Mouse (Mus musculus) small intestine, adult 2 months (tissue): ENCODE data around the gene Manea. TPM values are rescaled to one million over a fixed set of nuclear protein-coding genes. Genes with fewer than 3 reads are reported as not detected.
"Not testable (repeated sequence)": the region's sequence is repeated elsewhere in the genome, so short reads cannot be mapped to it uniquely, and the experiment has no call there.

Source experiments
- H3K27ac ChIP-seq: fragments of 200-500 bp; 2 replicates; pipeline ENCODE4 v1.5.1; 2012; ENCODE audit warnings: low read depth, low read length, control low read depth, inconsistent platforms; ENCODE audit not compliant: insufficient read depth
- H3K27me3 ChIP-seq: fragments of 200-500 bp; 2 replicates; pipeline ENCODE4 v1.6.1; 2012; ENCODE audit warnings: mild to moderate bottlenecking, moderate library complexity, low read length, inconsistent platforms; ENCODE audit not compliant: control insufficient read depth, insufficient read depth
- H3K36me3 ChIP-seq: fragments of 200-500 bp; 2 replicates; pipeline ENCODE4 v1.6.1; 2012; ENCODE audit warnings: mild to moderate bottlenecking, low read length, control low read depth, inconsistent platforms; ENCODE audit not compliant: control insufficient read depth, insufficient read depth
- H3K4me1 ChIP-seq: fragments of 200-500 bp; 2 replicates; pipeline ENCODE4 v1.6.1; 2012; ENCODE audit warnings: low read length, inconsistent platforms, mixed read lengths; ENCODE audit not compliant: control insufficient read depth, insufficient read depth, insufficient read length
- H3K4me3 ChIP-seq: fragments of 200-500 bp; 2 replicates; pipeline ENCODE4 v1.5.1; 2012; ENCODE audit warnings: low read depth, mild to moderate bottlenecking, control low read depth, inconsistent platforms, low read length, moderate library complexity
- CTCF ChIP-seq: fragments of 200-500 bp; IDR thresholded peaks from 2 replicates; pipeline ENCODE4 v1.5.1; 2012; ENCODE audit warnings: low read depth, mild to moderate bottlenecking, control low read depth, inconsistent platforms, low read length, moderate library complexity, mixed read lengths; ENCODE audit not compliant: insufficient replicate concordance, insufficient read length; ENCODE audit errors: extremely low read depth
- POLR2A ChIP-seq: fragments of 200-500 bp; IDR thresholded peaks from 2 replicates; pipeline ENCODE4 v1.6.1; 2012; ENCODE audit warnings: low read depth, mild to moderate bottlenecking, control low read depth, inconsistent platforms, low read length, moderate library complexity
- WGBS: fragments of 180-500 bp; shearing (Covaris S2); methylation state at CpG from one replicate; pipeline ENCODE4 v1.1.7; 2018; 5-methylcytosine and 5-hydroxymethylcytosine counted together
- polyA plus RNA-seq: library from polyadenylated mRNA; depleted of rRNA; stranded (reverse); fragments of >200 nt; gene quantifications from 2 replicates; pipeline ENCODE4 v1.2.3, GENCODE M21; 2012

Manea gene
- polyA plus RNA-seq, 1 experiment = 13.8 TPM

DNA sequence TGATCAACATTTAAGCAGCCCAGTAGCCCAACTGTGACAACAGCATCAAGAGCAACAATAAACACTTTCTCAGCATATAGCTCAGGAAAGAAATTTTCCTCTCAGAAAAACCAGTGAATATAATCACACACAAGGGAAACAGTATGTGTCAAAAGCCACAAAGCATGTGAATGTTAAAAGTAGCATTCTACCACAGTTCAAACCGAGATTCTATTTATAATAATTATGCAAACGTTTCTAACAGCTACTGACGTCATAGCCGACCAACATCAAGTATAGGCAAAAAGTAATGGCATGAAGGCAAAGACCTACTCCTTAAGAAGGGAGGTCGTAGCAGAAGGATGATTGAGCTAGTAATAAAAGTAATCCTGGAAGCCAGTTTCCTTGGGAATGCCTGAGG, 8.1 kb downstream of the Manea start:
- 69% methylated on average over 5 of the region's 5 CpGs for WGBS
- Histone ChIP-seq H3K4me1 (no peaks in the 10 kb centered on the region), H3K36me3 (peaks cover 5% of the 10 kb centered on the region; the same call in 1 of the 2 replicates), H3K4me3 (no peak overlapping the region), H3K27me3 (no peaks in the 10 kb centered on the region), H3K27ac (no peak overlapping the region)
- TF ChIP-seq CTCF = no peak
- TF ChIP-seq POLR2A = no peak

DNA sequence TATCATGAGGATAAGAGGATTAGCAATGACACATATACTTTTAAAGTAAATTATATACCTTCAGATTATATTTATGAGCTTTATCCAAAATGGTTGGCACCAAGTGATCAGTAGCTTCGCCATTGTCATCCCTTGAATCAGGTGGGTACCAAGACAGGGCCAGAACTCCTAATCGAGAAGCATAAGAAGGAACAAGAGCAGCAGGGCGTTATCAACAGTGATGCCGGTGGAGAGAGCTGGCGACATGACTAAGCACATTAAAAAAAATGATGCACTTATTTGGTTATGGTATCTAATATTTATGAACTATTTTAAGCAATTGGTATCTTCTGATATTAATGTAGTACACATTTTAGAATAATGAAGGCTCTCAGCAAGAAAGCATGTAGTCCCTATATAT, 10.1 kb downstream of the Manea start:
- 96% methylated on average over 5 of the region's 5 CpGs for WGBS
- TF ChIP-seq CTCF = no peak
- Histone ChIP-seq H3K36me3 (peaks cover 5% of the 10 kb centered on the region; the same call in 1 of the 2 replicates), H3K27me3 (no peaks in the 10 kb centered on the region), H3K4me3 (no peak overlapping the region), H3K27ac (no peak overlapping the region), H3K4me1 (no peaks in the 10 kb centered on the region)

DNA sequence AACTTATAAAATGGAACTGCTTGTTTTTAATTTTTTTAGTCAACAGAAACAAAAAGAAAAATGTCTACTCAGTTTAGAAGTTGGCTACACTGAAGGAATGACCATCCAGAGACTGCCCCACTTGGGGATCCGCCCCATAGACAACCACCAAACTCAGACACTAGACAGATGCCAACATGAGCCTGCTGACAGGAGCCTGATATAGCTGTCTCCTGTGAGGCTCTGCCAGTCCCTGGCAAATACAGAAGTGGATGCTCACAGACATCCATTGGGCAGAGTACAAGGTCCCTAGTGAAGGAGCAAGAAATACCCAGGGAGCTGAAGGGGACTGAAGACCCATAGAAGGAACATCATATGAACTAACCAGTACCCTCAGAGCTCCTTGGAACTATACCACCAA, 42.0 kb downstream of the Manea start:
- H3K4me1 ChIP-seq, H3K27ac ChIP-seq, H3K27me3 ChIP-seq, H3K36me3 ChIP-seq, H3K4me3 ChIP-seq: not testable (repeated sequence)
- 78% methylated on average over 1 of the region's 1 CpGs for WGBS

DNA sequence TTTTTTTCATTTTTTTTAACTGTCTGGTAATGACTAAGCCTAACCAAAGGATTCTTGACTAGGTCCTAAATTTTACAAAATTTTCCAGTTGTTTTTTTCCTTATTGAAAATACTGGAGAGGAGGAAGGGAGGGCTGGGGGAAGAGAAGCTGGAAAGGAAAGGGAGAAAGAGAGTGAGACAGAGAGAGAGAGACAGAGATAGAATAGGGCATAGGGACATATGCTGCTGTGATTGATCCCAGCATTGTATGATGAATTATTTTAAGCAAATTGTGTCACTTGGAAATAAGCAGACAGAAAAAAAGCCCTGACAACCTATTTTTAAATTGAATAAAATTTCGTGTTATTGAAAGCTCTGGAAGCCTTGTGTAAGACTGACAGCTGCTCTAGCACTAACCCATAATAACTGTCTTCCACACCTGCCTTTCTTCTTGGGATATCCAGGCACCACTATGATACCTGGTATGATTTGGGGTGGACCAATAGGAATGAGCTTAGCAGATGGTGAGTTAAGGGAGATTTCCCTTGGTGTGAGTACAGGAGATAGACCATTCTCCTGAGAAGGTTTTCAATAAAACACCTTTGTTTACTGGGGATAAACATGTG, 69.5 kb downstream of the Manea start:
- 25% methylated on average over 1 of the region's 1 CpGs for WGBS
- Histone ChIP-seq H3K4me3 (no peak overlapping the region), H3K27ac (no peak overlapping the region), H3K36me3 (no peaks in the 10 kb centered on the region), H3K27me3 (no peaks in the 10 kb centered on the region), H3K4me1 (no peaks in the 10 kb centered on the region)
- TF ChIP-seq CTCF (no peak), POLR2A (no peak)

GRCm38 (mm10) chr4:26276264-26276663, 70.4 kb downstream of the Manea start:
- TF ChIP-seq POLR2A (no peak), CTCF (no peak)
- H3K4me1 ChIP-seq = no peaks in the 10 kb centered on the region
- no peaks in the 10 kb centered on the region for H3K36me3 ChIP-seq
- H3K27me3 ChIP-seq = no peaks in the 10 kb centered on the region
- no peak overlapping the region for H3K4me3 ChIP-seq
- no peak overlapping the region for H3K27ac ChIP-seq

DNA sequence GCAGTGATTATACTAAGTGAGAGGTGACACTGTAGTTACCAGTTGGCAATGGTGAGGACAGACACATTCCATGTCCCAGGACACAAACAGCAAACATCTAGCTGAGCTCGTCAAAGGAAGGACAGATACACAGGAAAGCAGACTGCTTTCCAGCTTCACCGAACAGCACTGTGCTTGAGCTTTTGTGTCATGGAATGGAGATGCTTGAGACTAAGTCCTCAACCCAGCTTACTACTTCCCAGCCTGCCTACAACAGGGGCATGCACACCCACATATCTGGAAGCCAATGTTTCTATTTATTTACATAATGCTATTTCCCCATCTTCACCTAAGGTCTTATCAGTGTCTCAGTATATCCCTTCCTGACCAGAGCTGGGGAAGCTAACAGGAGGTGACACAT, 70.9 kb downstream of the Manea start:
- TF ChIP-seq POLR2A (no peak), CTCF (no peak)
- H3K4me1 ChIP-seq = no peaks in the 10 kb centered on the region
- no peak overlapping the region for H3K4me3 ChIP-seq
- no peak overlapping the region for H3K27ac ChIP-seq
- no peaks in the 10 kb centered on the region for H3K27me3 ChIP-seq
- 80% methylated on average over 2 of the region's 2 CpGs for WGBS
- no peaks in the 10 kb centered on the region for H3K36me3 ChIP-seq
